Mouse (Mus musculus): ENCODE data around the gene Zfp882.
A peak's percentile ranks its signal among the peaks of the same experiment; 100 is the strongest.

- TF ChIP-seq CTCF (IDR thresholded peaks at IDR 0.05; ENCODE audit: extremely low read depth, insufficient read depth, insufficient read length, insufficient replicate concordance) (peak; percentile 41; the same call in 1 of the 2 replicates), POLR2A (IDR thresholded peaks at IDR 0.05; ENCODE audit: low read depth, low read length) (peak; percentile 7; the same call in 1 of the 2 replicates)
These were observed at the start of gene Zfp882, which contains the start of gene Zfp617 for GRCm38 (mm10) chr8:71908309-71909261.
